Mouse (Mus musculus) lung, adult 2 months (tissue): ENCODE data around the gene Rab3d. TPM values are rescaled to one million over a fixed set of nuclear protein-coding genes. Genes with fewer than 3 reads are reported as not detected.

Source experiments
- DNase-seq: peaks from one replicate; pipeline ENCODE4 v3.0.0; 2022
- H3K4me1 ChIP-seq: fragments of 200-500 bp; 2 replicates; pipeline ENCODE4 v1.6.1; 2011; ENCODE audit warnings: low read length; ENCODE audit not compliant: control insufficient read depth, insufficient read depth
- H3K4me3 ChIP-seq: fragments of 200-500 bp; replicated peaks from 2 replicates; pipeline ENCODE3; 2011; ENCODE audit warnings: low read depth, mild to moderate bottlenecking, control low read depth, low read length; ENCODE audit errors: extremely low read depth
- CTCF ChIP-seq: fragments of 200-500 bp; IDR thresholded peaks from 2 replicates; pipeline ENCODE4 v1.5.1; 2011; ENCODE audit warnings: mild to moderate bottlenecking, low read length, control low read depth; ENCODE audit not compliant: insufficient read depth
- POLR2A ChIP-seq: fragments of 200-500 bp; IDR thresholded peaks from 2 replicates; pipeline ENCODE4 v1.6.1; 2011; ENCODE audit warnings: low read depth, mild to moderate bottlenecking, control low read depth, low read length, borderline replicate concordance; ENCODE audit errors: extremely low read depth
- WGBS: fragments of 180-500 bp; shearing (Covaris S2); methylation state at CpG from one replicate; pipeline ENCODE4 v1.1.7; 2018; 5-methylcytosine and 5-hydroxymethylcytosine counted together
- polyA plus RNA-seq: library from polyadenylated mRNA; depleted of rRNA; stranded (reverse); fragments of >200 nt; gene quantifications from 2 replicates; pipeline ENCODE4 v1.2.3, GENCODE M21; 2012; rRNA removed

The Rab3d gene
- 83.6 and 104 TPM in 2 replicates for polyA plus RNA-seq

GRCm38 (mm10) chr9:21918035-21918592, at the start of gene Rab3d:
Gene Rab3d, minus strand, starts transcription at chr9:21918192.
- peak; percentile 49; the same call in 1 of the 2 replicates for TF ChIP-seq POLR2A
- TF ChIP-seq CTCF, result no peak
- DNase-seq, result peak; percentile 95
- H3K4me1 ChIP-seq, result peaks cover 4% of the 10 kb centered on the region
- whole genome bisulfite sequencing, result under 1% methylated on average over 36 of the region's 36 CpGs
- H3K4me3 ChIP-seq, result peak within 1 kb of the TSS; percentile 88

GRCm38 (mm10) chr9:21963417-21963816, 45.4 kb upstream of the Rab3d start, which contains the start of gene Epor:
Gene Epor, minus strand, starts transcription at chr9:21963506.
- TF ChIP-seq CTCF (no peak), POLR2A (no peak)
- DNase-seq, result no peak
- Histone ChIP-seq H3K4me3 (peak within 1 kb of the TSS; percentile 25), H3K4me1 (peaks cover 22% of the 10 kb centered on the region)
- WGBS, result 21% methylated on average over 8 of the region's 8 CpGs

GRCm38 (mm10) chr9:21962416-21963059, 44.5 kb upstream of the Rab3d start:
- 4% methylated on average over 34 of the region's 34 CpGs for WGBS
- peak overlapping the region; percentile 25 for H3K4me3 ChIP-seq
- peaks cover 22% of the 10 kb centered on the region for H3K4me1 ChIP-seq
- TF ChIP-seq POLR2A, result no peak
- no peak for TF ChIP-seq CTCF
- peak; percentile 46 for DNase-seq

- no peak for TF ChIP-seq POLR2A
- TF ChIP-seq CTCF, result no peak
- H3K4me1 ChIP-seq, result peaks cover 22% of the 10 kb centered on the region
- under 1% methylated on average over 15 of the region's 15 CpGs for WGBS
- H3K4me3 ChIP-seq, result peak overlapping the region; percentile 25
- no peak for DNase-seq
Measured at GRCm38 (mm10) chr9:21962010-21962409, 44.0 kb upstream of the Rab3d start.

DNA sequence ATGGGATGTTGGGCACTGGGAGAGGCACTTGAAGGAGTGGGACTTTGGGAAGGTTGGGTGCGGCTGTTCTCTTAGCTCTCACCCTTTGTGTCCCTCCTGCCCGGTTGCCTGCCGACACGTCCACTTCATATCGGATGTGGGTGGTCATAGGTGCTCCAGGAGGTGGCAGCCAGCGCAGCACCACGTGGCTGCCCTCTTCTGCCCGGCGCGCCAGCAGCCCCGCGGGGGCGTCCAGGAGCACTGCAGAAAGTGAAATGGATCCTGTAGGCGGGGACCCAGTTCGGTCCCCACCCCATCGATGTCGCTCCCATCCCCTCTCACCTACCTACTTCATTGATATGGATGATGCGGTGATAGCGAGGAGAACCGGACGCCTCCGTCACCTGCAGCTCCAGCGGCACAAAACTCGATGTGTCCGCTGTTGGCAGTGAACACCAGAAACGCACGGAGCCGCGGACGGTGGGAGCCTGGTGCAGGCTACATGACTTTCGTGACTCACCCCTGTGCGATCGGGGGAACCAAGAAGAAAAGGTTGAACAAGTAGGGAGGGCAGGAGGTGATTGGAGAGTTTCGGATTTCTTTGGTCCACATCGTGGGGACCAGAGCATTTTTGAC, 43.5 kb upstream of the Rab3d start:
- TF ChIP-seq CTCF (no peak), POLR2A (no peak)
- H3K4me1 ChIP-seq, result peaks cover 22% of the 10 kb centered on the region
- peak; percentile 18 for DNase-seq
- peak overlapping the region; percentile 43 for H3K4me3 ChIP-seq
- 5% methylated on average over 35 of the region's 35 CpGs for WGBS

DNA sequence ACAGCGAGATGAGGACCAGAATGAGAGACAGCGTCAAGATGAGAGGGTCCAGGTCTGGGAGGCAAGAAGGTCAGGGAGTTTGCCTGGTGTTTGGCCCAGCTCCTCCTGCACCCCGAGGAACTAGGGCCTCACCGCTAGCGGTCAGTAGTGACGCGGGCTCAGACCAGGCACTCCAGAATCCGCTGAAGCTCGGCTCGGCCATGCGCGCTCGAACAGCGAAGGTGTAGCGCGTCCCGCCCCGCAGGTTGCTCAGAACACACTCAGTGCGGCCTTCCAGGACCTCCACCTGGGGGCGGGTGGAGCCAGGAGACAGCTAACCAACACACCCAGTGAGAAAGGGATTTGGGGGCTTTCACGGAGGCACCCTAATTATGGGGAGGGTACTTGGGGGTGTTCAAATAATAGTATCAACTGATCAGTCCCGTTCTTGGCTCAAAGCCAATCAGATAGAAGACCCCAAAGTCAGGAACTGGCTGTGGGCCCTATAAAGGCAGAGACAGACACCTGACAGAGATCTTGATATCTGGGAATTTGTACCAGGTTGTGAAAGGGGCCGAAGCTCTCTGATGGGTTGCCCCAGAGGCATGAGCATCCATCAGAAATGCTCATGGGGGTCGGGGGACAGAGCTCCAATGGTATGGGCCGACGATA, 42.7 kb upstream of the Rab3d start:
- H3K4me3 ChIP-seq, result no peak overlapping the region
- peaks cover 22% of the 10 kb centered on the region for H3K4me1 ChIP-seq
- TF ChIP-seq CTCF (no peak), POLR2A (no peak)
- peak; percentile 38 for DNase-seq
- WGBS, result 25% methylated on average over 26 of the region's 26 CpGs

GRCm38 (mm10) chr9:21960135-21960534, 42.1 kb upstream of the Rab3d start:
- DNase-seq, result no peak

DNA sequence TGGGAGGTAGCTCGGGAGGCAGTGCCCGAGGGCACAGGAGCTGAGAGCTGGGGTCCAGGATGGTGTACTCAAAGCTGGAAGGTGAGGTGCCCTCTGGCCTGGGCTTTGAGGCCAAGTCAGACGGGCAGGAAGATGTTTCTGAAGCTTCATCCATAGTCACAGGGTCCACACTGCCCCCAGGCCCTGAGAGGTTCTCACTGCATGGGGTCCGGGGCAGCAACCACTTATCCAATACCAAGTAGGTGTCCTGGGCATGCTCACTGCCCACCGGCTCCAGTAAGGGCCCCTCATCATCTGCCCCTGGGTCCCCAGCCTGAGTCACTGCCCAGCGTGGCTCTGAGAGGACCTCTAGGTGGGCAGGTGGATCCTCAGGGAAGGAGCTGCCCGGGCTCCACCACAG, 41.3 kb upstream of the Rab3d start:
- 90% methylated on average over 7 of the region's 7 CpGs for WGBS
- no peak for DNase-seq
- Histone ChIP-seq H3K4me1 (peaks cover 22% of the 10 kb centered on the region), H3K4me3 (no peak overlapping the region)
- no peak for TF ChIP-seq POLR2A
- no peak for TF ChIP-seq CTCF

More at GRCm38 (mm10) chr9:21960135-21960534, 42.1 kb upstream of the Rab3d start:
- no peak for TF ChIP-seq CTCF
- TF ChIP-seq POLR2A, result no peak
- WGBS, result 50% methylated on average over 9 of the region's 9 CpGs
- Histone ChIP-seq H3K4me3 (no peak overlapping the region), H3K4me1 (peaks cover 22% of the 10 kb centered on the region)

GRCm38 (mm10) chr9:21958372-21958771, 40.4 kb upstream of the Rab3d start:
- TF ChIP-seq CTCF (no peak), POLR2A (no peak)
- Histone ChIP-seq H3K4me1 (peaks cover 22% of the 10 kb centered on the region), H3K4me3 (no peak overlapping the region)
- DNase-seq, result no peak
- 77% methylated on average over 5 of the region's 5 CpGs for WGBS
